Mouse (Mus musculus): Measurements from ENCODE around the gene Ankrd17.
A peak's percentile ranks its signal among the peaks of the same experiment; 100 is the strongest.
"Not testable (repeated sequence)": the region's sequence is repeated elsewhere in the genome, so short reads cannot be mapped to it uniquely, and the experiment has no call there.

Gene Ankrd17

GRCm38 (mm10) chr5:90338177-90339091, 27.9 kb downstream of the Ankrd17 start:
- no peak for DNase-seq (ENCODE audit: extremely low read depth, low read depth, low spot score)

DNA sequence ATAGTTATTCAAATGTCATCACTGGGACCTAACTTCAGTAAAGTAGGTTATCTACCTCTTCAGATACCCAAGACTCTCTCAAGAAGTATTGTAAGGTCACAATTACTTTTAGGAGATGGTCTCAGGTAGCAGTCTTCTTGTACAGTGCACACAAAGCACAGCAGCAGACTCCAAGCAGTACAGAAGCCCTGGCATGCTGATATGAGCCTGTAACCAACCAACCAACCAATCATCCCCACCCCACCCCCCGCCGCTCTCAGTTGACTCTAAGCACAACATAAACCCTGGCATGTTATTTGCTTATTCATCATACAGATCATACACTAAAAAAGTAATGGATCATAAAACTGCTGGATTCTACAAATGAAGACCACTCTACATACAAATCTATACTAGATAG, 33.9 kb downstream of the Ankrd17 start:
- no peak for DNase-seq (ENCODE audit: extremely low read depth, low read depth, low spot score)

- no peak for DNase-seq (ENCODE audit: extremely low read depth, low read depth, low spot score)
Measured at GRCm38 (mm10) chr5:90331071-90331470, 35.3 kb downstream of the Ankrd17 start.

- DNase-seq (ENCODE audit: extremely low read depth, low read depth, low spot score): no peak
Measured at GRCm38 (mm10) chr5:90298396-90298795, 68.0 kb downstream of the Ankrd17 start.

DNA sequence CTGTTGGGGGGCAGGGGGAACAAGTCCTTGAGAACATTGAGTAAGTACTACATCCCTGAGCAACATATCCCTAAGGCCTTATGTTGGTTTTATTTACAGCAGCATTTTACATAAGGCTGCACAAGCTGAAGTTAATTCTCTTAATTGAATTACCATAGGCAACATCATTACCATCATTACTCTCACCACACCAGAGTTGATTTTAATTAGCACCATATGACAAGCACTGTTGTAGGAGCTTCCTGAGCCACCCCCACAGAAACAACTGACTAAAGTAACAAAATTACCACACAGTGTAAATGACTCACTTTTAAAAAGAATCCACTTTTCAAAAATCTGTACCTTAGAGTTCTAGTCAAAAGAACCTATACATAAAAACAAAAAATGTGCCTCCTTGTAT, 76.5 kb downstream of the Ankrd17 start:
- DNase-seq (ENCODE audit: extremely low read depth, low read depth, low spot score): no peak

DNA sequence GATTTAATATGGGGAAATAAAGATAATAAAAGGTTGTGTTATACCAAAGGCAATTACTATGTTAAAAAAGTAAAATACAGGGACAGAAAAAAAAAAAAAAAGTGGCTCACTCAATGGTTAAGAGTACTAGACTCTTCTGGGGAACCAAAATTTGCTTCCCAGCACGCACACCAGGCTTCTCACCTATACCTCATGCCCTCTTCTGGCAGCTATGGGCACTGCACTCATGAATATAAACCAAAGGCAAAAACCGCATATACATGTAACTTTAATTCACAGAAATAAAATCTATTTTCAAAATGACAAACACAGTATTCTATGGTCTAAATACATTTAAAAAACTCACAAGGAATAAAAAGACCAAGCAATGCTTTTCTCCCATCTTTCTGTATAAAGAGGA, 79.8 kb downstream of the Ankrd17 start:
- no peak for DNase-seq (ENCODE audit: extremely low read depth, low read depth, low spot score)

GRCm38 (mm10) chr5:90280061-90280460, 86.3 kb downstream of the Ankrd17 start:
- DNase-seq (ENCODE audit: extremely low read depth, low read depth, low spot score): no peak

DNA sequence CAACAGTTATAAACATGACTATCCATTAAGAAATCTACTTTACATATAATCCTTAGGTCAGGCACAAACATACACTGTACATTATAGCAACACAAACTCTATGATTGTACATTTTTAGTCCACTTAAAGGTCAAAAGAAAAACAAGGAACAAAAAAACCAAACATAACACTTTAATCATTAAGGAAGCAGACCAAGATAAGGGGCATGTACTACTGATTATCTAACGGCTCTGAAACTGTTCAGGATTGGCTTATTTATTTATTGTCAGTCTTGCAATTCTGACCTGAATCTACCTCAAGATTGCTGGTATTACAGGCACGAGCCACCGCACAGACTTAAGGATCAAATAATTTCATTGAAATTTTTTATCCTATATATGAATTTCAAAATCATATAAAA, 87.0 kb downstream of the Ankrd17 start:
- no peak for DNase-seq (ENCODE audit: extremely low read depth, low read depth, low spot score)

GRCm38 (mm10) chr5:90277443-90277842, 88.9 kb downstream of the Ankrd17 start:
- DNase-seq (ENCODE audit: extremely low read depth, low read depth, low spot score): no peak

DNA sequence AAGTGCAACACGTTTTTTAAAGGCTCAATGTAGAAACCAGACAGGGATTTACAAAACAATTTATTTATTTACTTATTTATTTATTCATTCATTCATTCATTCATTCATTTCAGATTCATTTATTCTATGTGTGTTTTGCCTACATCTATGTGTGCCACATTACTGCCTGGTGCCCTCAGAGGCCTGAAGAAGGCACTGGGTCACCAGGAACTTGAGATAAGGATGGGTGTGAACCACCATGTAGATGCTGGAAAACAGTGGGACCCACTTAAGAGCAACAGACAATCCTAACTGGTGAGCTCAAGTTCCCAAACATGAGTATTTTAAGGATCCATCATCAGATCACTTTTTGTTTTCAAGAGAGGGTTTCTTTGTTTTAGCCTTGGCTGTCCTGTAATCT, 91.6 kb downstream of the Ankrd17 start:
- no peak for DNase-seq (ENCODE audit: extremely low read depth, low read depth, low spot score)

- not testable (repeated sequence) for DNase-seq (ENCODE audit: extremely low read depth, low read depth, low spot score)
Measured at GRCm38 (mm10) chr5:90262230-90262629, 104.1 kb downstream of the Ankrd17 start.

- no peak for DNase-seq (ENCODE audit: extremely low read depth, low read depth, low spot score)
Measured at GRCm38 (mm10) chr5:90257023-90257422, 109.4 kb downstream of the Ankrd17 start.

GRCm38 (mm10) chr5:90247503-90247902, 118.9 kb downstream of the Ankrd17 start:
- no peak for DNase-seq (ENCODE audit: extremely low read depth, low read depth, low spot score)

GRCm38 (mm10) chr5:90246987-90247386, 119.4 kb downstream of the Ankrd17 start:
- no peak for DNase-seq (ENCODE audit: extremely low read depth, low read depth, low spot score)

- DNase-seq (ENCODE audit: extremely low read depth, low read depth, low spot score): no peak
Measured at GRCm38 (mm10) chr5:90246567-90246966, 119.8 kb downstream of the Ankrd17 start.

GRCm38 (mm10) chr5:90245416-90245815, 121.0 kb downstream of the Ankrd17 start:
- no peak for DNase-seq (ENCODE audit: extremely low read depth, low read depth, low spot score)

DNA sequence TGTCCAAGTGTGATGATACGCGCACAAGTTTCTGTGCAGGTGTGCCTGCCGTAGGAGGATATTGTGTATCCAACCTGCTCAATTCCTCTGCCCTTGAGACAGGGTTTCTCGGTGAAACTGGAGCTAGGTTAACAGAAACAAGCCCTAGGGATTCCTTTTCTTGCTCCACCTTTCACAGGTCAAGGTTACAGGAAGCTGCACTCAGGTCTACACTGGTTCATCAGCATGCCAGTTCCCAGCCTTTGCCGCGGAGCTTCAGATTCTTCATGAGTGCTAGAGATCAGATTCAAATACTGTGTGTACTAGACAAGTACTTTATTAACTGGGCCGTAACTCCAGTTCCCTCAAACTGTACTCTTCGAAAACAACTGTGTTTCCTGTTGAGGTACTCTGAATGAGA, 131.2 kb downstream of the Ankrd17 start:
- DNase-seq (ENCODE audit: extremely low read depth, low read depth, low spot score): no peak

- DNase-seq (ENCODE audit: extremely low read depth, low read depth, low spot score): no peak
Measured at GRCm38 (mm10) chr5:90233305-90233704, 133.1 kb downstream of the Ankrd17 start.

DNA sequence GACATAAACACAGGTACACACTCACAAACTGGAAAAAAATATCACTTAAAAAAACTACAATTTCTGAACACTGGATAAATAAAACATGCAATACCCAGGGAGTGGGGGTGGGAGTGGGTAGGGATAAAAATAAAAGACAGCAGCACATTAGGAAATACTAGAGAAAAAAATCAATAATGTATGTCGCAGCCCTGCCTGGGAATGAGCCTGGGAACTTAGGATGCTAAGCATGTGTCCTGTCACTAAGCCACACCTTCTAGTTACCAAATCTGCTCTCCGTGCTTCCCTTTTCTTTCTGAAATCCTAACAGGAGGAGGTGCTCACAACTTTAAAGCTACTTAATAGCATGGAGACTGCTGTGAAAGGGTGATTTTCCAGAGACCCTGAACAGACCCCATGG, 136.6 kb downstream of the Ankrd17 start:
- no peak for DNase-seq (ENCODE audit: extremely low read depth, low read depth, low spot score)

- DNase-seq (ENCODE audit: extremely low read depth, low read depth, low spot score): no peak
Measured at GRCm38 (mm10) chr5:90226696-90227095, 139.7 kb downstream of the Ankrd17 start.

GRCm38 (mm10) chr5:90224730-90225129, 141.6 kb downstream of the Ankrd17 start:
- DNase-seq (ENCODE audit: extremely low read depth, low read depth, low spot score): no peak

DNA sequence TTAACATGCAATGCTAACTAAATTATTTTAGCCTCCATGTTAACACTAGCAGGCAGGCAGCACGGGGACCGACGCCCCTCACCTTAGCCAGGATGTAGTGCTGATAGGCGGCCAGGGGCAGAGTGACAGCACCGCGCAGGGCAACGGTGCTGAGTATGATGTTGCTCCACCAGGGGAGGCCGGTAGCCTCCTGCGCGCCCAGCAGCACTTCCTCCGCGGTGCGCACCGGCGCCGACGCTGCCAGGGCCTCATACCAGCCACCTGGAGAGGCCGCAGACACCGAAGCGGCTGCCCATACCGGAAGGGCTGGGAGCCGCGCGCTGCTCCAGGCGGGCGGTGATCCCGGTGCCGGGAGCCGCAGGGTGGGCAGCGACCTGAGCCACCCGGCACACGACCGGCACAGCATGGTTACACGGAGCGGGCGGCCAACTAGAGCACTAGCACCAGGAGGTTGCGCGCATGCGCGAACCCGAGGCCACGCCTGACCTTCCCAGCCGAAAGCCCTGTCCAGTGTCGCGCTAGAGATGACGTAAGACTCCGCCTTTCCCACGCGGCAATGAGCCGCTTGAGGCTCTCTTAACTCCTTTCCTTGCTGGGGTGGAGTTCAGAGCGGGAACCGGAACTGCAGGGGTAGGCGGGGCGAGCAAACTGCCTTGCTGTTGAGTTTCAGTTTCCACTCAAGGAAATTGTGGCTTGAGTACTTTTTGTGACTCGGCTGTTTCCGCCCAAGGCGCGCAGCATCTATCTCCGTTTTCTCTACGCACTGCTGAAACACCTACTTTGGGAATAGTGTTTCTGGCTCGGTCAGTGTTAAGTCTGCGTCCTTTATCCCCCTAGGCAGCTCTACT, 142.6 kb downstream of the Ankrd17 start, which contains the start of gene Cox18:
TSS of gene Cox18 (minus strand) at position 468 of the 848 bp plus-strand sequence.
- DNase-seq (ENCODE audit: extremely low read depth, low read depth, low spot score): peak; percentile 93

Measured in fat pad, adult 2 months (tissue).